Mouse (Mus musculus): ENCODE measurements at regions not wholly inside any gene's neighbourhood (a gene's known extent, or its start where the extent isn't known, plus 50 kb on each side); places are given as distances from the start of the nearest gene placed in this dataset.

- no peak for TF ChIP-seq EP300 (IDR thresholded peaks at IDR 0.05; ENCODE audit: insufficient read depth, low read depth, low read length)
- no peak for TF ChIP-seq POLR2A (IDR thresholded peaks at IDR 0.05; ENCODE audit: insufficient read depth, low read length)
- TF ChIP-seq CTCF (IDR thresholded peaks at IDR 0.05; ENCODE audit: low read depth, low read length), result no peak
Measured at GRCm38 (mm10) chr8:103244658-103245057, 459.2 kb upstream of the Cdh11 start.
